Mouse (Mus musculus) adrenal gland, adult 10 weeks (tissue): ENCODE measurements around the gene Pld6. TPM values are rescaled to one million over a fixed set of nuclear protein-coding genes. Genes with fewer than 3 reads are reported as not detected.

ENCODE experiments used
- polyA plus RNA-seq: library from polyadenylated mRNA; stranded (reverse); fragments of 350-450 nt; fragmentation: Illumina TruSeq; extraction: RNeasy Lipid Tissue Mini Kit (QIAGEN cat#74804); gene quantifications from one replicate; pipeline ENCODE4 v1.2.3, GENCODE M21; 2014; ENCODE audit warnings: low read depth, low replicate concordance

Pld6 gene
- polyA plus RNA-seq: 0.58 TPM

DNA sequence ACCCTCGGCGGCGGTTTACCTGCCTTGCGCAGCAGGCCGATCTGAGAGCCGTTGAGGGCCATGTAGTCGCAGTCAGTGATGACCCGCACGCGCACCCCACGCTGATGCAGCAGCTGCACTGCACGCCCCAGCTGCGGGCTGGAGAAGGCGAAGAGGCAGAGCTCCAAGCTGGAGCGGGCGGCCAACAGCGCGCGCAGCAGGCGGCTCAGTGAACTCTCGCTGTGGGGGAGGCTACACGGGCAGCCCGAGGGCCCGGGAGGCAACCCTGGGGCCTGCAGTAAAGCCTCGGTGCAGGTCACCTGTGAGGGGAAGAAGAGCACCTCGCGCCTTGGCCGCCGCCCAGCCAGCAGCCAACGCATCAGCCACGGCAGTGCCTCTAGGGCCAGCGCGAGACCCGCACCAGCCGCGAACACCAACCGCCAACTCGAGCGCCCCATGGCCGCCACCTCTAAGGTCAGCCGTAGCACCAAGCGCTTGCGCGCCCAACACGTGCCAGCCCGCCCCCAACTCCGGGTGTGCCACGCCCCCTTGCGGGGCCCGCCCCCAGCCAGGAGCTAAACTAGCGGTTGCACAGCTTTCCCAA is at the start of gene Pld6:
TSS of gene Pld6 (minus strand) at position 447 of the 583 bp plus-strand sequence.

DNA sequence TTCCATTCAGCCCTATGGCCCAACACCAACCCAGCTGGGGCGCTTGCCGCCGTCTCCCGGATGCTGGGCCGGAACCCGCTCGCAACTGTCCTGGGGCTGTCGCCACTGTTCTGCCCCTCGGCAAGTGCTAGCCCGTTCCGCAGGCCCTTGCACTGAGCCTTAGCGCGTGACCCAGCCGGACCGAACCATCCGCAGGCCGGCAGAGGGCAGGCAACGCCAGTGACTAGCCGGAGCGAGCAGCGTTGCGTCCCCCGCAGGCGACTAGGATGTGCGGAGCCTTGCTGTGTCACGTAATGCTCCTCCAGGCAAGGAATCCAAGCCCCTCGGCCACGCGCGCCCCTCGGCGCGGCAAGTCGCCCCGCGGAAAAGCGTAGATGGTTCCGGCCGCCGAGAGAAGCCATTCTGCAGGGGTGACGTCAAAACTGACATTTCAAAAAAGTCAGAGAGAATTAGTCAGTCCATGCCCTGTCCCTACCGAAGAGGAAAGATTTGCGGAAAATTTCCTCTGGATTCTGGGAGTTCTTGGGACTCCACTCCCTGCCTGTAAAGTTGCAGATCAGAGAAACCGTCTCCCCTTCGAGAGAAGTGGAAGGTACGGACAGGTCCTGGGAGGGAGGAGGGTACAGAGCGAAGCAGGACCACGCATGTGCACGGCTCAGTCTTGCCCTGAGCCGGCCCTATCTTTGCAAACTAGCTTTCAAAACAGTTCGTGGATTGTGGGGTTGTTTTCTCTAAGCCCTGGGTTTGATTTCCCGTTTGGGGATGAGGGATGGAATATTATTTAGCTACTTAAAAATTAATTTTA is 22.4 kb upstream of the Pld6 start, which contains the start of gene Flcn:
TSS of gene Flcn (minus strand) at position 347 of the 805 bp plus-strand sequence.

Other genes with a start within 250 kb of the Pld6 start
- 0.17 TPM for gene Nlrp3, start 246.1 kb downstream of the Pld6 start, polyA plus RNA-seq
- gene Olfr222, start 211.4 kb downstream of the Pld6 start, polyA plus RNA-seq: not detected
- gene Olfr223, start 194.4 kb downstream of the Pld6 start, polyA plus RNA-seq: not detected
- 25.6 TPM for gene Mprip, start 126.3 kb downstream of the Pld6 start, polyA plus RNA-seq
- 5.9 TPM for gene Flcn, start 22.4 kb upstream of the Pld6 start, polyA plus RNA-seq
- gene Nt5m, start 51.8 kb upstream of the Pld6 start, polyA plus RNA-seq: 5.9 TPM
- gene Cops3, start 52.2 kb upstream of the Pld6 start, polyA plus RNA-seq: 256 TPM
- gene Med9, start 160.6 kb upstream of the Pld6 start, polyA plus RNA-seq: 12.4 TPM
- 1.7 TPM for gene Rasd1, start 177.3 kb upstream of the Pld6 start, polyA plus RNA-seq